Mouse (Mus musculus) heart, embryonic 16.5 days (tissue): Measurements from ENCODE around the gene Olfr263. TPM values are rescaled to one million over a fixed set of nuclear protein-coding genes. Genes with fewer than 3 reads are reported as not detected.
A peak's percentile ranks its signal among the peaks of the same experiment; 100 is the strongest.

Experiments
- ATAC-seq: fragments of 200-750 bp; cut with Nextera tagmentation; replicated peaks from 2 replicates; pipeline ENCODE4 v1.8.0; 2017; ENCODE audit warnings: moderate number of reproducible peaks; ENCODE audit not compliant: insufficient read depth, low FRiP score; ENCODE audit errors: extremely low read depth
- H3K27ac ChIP-seq: fragments of 300-500 bp; sonication (generic); 2 replicates; pipeline ENCODE4 v1.5.1; 2014; ENCODE audit warnings: mild to moderate bottlenecking, low read length, control low read depth, moderate library complexity
- H3K27me3 ChIP-seq: fragments of 300-500 bp; sonication (generic); 2 replicates; pipeline ENCODE4 v1.6.1; 2014; ENCODE audit warnings: low read length, mixed read lengths; ENCODE audit not compliant: control insufficient read depth, insufficient read depth
- H3K36me3 ChIP-seq: fragments of 300-500 bp; sonication (generic); 2 replicates; pipeline ENCODE4 v1.6.1; 2014; ENCODE audit not compliant: control insufficient read depth, insufficient read depth
- H3K4me1 ChIP-seq: fragments of 300-500 bp; sonication (generic); 2 replicates; pipeline ENCODE4 v1.6.1; 2014; ENCODE audit warnings: low read length, mixed read lengths; ENCODE audit not compliant: control insufficient read depth, insufficient read depth
- H3K4me2 ChIP-seq: fragments of 300-500 bp; sonication (generic); 2 replicates; pipeline ENCODE4 v1.6.1; 2014; ENCODE audit warnings: low read depth, mild to moderate bottlenecking, control low read depth, low read length
- H3K4me3 ChIP-seq: fragments of 300-500 bp; sonication (generic); 2 replicates; pipeline ENCODE4 v1.5.1; 2014; ENCODE audit warnings: mild to moderate bottlenecking, control low read depth, low read length
- H3K9ac ChIP-seq: fragments of 300-500 bp; sonication (generic); 2 replicates; pipeline ENCODE4 v1.6.1; 2014; ENCODE audit warnings: low read length, control low read depth
- H3K9me3 ChIP-seq: fragments of 300-500 bp; sonication (generic); replicated peaks from 2 replicates; pipeline ENCODE4 v1.6.1; 2016; ENCODE audit warnings: low read length; ENCODE audit not compliant: control insufficient read depth
- WGBS: fragments of 180-500 bp; shearing (Covaris S2); extraction: QIAGEN DNeasy Blood & Tissue Kit; methylation state at CpG from one replicate; pipeline ENCODE4 v1.1.7; 2014; 5-methylcytosine and 5-hydroxymethylcytosine counted together
- polyA plus RNA-seq: library from polyadenylated mRNA; unstranded; fragments of >200 nt; fragmentation: Nextera tagmentation; extraction: Ambion mirVana; gene quantifications from 2 replicates; pipeline ENCODE4 v1.2.1, GENCODE M21; 2015

Gene Olfr263
- polyA plus RNA-seq, 1 experiment from 2014 or later = not detected

DNA sequence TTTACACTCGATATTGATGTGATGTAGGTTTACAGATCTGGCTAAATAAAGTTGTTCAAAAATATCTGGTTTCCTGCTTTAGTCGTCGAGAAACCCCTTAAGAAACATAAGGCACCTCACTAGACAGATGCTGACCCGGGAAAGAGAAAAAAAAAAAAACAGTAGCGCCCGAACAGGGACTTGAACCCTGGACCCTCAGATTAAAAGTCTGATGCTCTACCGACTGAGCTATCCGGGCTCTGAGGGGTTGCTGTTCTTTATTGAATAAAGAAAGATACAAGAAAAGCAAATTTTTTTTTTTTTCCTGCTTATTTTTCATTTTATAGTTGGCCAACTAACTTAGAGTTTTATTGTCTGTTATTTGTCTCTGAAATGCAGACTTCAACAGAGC, 38.5 kb downstream of the Olfr263 start:
- Histone ChIP-seq H3K9ac (peak overlapping the region; percentile 67), H3K9me3 (no peaks in the 10 kb centered on the region), H3K4me1 (peaks cover 12% of the 10 kb centered on the region; the same call in 1 of the 2 replicates), H3K36me3 (no peaks in the 10 kb centered on the region), H3K4me3 (peak overlapping the region; percentile 77), H3K27ac (no peak overlapping the region; the same call in 1 of the 2 replicates), H3K27me3 (no peaks in the 10 kb centered on the region), H3K4me2 (peak overlapping the region; percentile 94)
- peak; percentile 54; the same call in 1 of the 2 replicates for ATAC-seq
- WGBS = 0% methylated on average over 8 of the region's 8 CpGs

DNA sequence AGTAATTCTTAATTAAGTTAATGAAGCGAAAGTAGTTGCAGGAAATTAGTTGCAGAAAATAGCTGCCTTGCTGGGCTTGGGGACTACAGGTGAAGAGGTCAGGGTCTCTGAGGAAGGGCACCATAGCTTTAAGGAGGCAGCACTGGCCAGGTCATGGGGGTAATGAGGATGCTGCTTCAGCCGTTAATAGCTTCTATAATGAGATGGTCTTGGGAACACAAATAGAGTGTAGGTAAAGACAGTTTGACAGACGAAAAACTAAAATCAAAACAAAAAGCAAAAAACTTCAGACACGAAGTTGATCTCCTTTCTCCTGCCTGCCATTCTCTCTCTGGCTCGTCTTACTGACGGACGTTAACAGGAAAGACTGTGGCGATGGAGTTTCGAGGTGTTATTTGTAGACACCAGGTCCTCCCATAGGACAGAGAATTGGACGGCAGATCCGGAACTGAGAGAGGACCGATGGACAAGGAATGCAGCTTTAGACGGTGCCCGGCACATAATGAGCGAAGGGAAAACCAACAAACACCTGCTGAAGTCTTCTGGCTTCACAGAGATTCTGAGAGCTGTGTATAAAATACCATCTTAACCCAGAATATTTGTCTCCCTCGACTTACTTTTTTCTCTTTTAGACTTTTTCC, 39.1 kb downstream of the Olfr263 start:
- Histone ChIP-seq H3K36me3 (no peaks in the 10 kb centered on the region), H3K27me3 (no peaks in the 10 kb centered on the region), H3K9ac (peak overlapping the region; percentile 67), H3K4me1 (peaks cover 15% of the 10 kb centered on the region), H3K4me2 (peak overlapping the region; percentile 94), H3K27ac (peak overlapping the region; percentile 33), H3K9me3 (no peaks in the 10 kb centered on the region), H3K4me3 (peak overlapping the region; percentile 77)
- ATAC-seq = no peak
- WGBS = under 1% methylated on average over 16 of the region's 16 CpGs

DNA sequence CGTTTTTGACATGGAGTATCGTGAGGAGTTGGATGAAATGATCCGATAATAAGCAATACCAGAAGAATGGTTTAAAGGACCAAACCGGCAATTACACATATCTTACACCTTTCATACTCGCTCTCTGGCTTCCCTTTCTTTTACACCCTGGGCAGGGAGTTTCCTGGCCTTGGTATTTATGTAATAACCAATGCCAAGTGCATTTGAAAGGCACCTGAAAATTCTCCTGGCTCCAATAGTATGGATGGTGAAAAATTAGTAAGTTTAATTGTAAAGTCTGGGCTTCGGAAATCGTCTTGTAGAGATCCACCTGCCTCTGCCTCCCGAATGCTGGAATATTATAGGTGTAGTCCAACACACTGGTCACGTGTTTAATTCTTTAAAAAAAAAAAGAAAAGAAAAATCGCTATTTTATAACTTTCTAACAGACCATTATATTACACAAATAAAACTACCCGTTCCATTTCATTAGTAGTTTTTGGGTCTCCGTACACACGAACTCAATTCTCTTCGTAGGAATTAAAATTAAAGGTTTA, 39.8 kb downstream of the Olfr263 start:
- H3K36me3 ChIP-seq = no peaks in the 10 kb centered on the region
- H3K9ac ChIP-seq = peak overlapping the region; percentile 67
- H3K4me3 ChIP-seq = peak overlapping the region; percentile 77
- peaks cover 15% of the 10 kb centered on the region for H3K4me1 ChIP-seq
- H3K27me3 ChIP-seq = no peaks in the 10 kb centered on the region
- peak overlapping the region; percentile 20; the same call in 1 of the 2 replicates for H3K27ac ChIP-seq
- peak overlapping the region; percentile 94 for H3K4me2 ChIP-seq
- ATAC-seq = no peak
- 3% methylated on average over 14 of the region's 14 CpGs for WGBS
- no peaks in the 10 kb centered on the region for H3K9me3 ChIP-seq

DNA sequence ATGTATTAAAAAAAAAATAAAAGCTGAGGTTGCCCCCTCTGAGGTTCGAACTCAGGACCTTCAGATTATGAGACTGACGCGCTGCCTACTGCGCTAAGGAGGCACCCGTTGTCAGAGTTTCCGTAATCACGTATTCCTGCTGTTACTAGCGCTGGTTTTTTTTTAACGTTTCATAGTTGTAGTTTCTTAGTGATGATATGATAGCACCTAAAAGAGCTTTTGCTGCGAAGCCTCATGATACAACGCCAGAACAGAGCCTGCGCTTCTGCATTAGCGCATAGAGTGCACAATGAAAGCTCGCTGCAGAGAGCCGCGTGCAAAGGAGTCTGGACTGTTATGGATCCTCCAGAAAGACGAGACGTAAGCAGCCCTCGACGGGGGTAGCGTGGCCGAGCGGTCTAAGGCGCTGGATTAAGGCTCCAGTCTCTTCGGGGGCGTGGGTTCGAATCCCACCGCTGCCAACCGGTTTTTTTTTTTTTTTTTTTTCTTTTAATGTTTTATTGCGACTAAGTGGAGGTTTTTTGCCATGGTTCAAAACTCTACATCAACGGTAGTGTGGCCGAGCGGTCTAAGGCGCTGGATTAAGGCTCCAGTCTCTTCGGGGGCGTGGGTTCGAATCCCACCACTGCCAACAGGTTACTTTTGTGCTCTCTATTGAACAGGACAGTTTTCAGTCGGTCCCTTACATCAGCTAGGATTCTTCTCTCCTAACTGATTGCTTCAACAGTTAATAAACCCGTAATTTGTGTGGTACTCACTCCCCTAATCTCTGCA, 40.4 kb downstream of the Olfr263 start:
- WGBS = under 1% methylated on average over 39 of the region's 39 CpGs
- peak overlapping the region; percentile 94 for H3K4me2 ChIP-seq
- no peaks in the 10 kb centered on the region for H3K36me3 ChIP-seq
- no peaks in the 10 kb centered on the region for H3K27me3 ChIP-seq
- ATAC-seq = peak; percentile 74
- peaks cover 15% of the 10 kb centered on the region for H3K4me1 ChIP-seq
- peak overlapping the region; percentile 77 for H3K4me3 ChIP-seq
- peak overlapping the region; percentile 62 for H3K27ac ChIP-seq
- H3K9me3 ChIP-seq = no peaks in the 10 kb centered on the region
- H3K9ac ChIP-seq = peak overlapping the region; percentile 46; the same call in 1 of the 2 replicates

DNA sequence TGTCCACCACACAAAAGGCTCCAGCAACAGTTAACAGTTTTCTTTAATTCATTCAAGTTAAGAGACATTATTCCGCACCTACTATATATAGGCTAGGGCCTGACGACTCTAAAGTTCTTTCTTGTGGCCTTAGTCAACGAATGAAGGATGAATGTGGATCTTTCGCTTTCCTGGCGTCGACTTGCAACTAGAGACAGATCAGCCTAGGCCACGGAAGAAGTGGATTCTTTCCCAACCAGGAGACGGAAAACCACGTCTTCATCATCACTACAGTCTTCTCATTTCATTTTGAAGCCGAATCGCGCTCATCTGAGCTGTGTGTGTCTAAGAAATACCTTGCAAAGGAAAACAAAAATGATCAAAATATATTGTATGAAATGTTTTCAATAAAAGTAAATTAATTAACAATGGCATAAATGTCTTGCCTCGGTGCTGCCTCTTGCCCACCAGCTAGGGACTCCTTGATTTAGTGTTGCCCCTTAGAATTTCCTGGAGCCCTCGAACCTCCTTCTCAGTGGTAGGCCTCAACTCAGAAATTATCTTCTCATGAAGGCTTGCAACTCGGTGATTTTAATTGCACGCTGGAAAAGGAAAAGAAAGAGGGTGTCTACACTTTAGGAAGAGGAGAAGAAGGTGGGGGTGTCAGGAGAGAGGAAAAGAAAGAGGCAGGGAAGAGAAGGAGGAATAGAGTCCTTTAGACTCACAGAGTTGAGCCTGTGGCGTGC, 41.2 kb downstream of the Olfr263 start:
- no peaks in the 10 kb centered on the region for H3K27me3 ChIP-seq
- peak overlapping the region; percentile 51; the same call in 1 of the 2 replicates for H3K9ac ChIP-seq
- no peak overlapping the region for H3K27ac ChIP-seq
- H3K4me1 ChIP-seq = peaks cover 15% of the 10 kb centered on the region
- 57% methylated on average over 17 of the region's 17 CpGs for WGBS
- peak overlapping the region; percentile 66 for H3K4me3 ChIP-seq
- no peaks in the 10 kb centered on the region for H3K36me3 ChIP-seq
- H3K4me2 ChIP-seq = peak overlapping the region; percentile 94
- no peak for ATAC-seq
- H3K9me3 ChIP-seq = no peaks in the 10 kb centered on the region

DNA sequence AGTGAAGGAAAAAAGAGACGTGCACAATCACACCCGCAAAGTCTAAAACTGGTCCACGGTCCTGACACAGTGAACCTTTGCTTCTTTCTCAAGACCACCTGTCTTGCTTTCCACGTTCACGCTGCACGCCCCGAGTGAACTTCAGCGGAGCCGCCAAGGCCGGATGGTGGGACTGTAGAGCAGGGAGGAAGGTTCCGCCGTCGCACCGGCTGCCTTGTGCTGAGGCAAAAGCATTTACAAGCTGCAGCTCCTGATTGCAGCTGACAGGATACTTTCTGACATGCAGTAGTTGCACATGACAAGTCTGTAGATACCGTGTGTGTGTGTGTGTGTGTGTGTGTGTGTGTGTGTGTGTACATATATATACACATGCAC, 41.7 kb downstream of the Olfr263 start:
- Histone ChIP-seq H3K36me3 (no peaks in the 10 kb centered on the region), H3K27me3 (no peaks in the 10 kb centered on the region), H3K4me3 (peak overlapping the region; percentile 66), H3K9ac (peak overlapping the region; percentile 51; the same call in 1 of the 2 replicates), H3K9me3 (no peaks in the 10 kb centered on the region), H3K4me2 (peak overlapping the region; percentile 85), H3K27ac (0 out of 2 replicates have a peak overlapping the region, but pooled peaks have one; percentile 31), H3K4me1 (peaks cover 15% of the 10 kb centered on the region)
- ATAC-seq = no peak
- WGBS = 12% methylated on average over 15 of the region's 15 CpGs

DNA sequence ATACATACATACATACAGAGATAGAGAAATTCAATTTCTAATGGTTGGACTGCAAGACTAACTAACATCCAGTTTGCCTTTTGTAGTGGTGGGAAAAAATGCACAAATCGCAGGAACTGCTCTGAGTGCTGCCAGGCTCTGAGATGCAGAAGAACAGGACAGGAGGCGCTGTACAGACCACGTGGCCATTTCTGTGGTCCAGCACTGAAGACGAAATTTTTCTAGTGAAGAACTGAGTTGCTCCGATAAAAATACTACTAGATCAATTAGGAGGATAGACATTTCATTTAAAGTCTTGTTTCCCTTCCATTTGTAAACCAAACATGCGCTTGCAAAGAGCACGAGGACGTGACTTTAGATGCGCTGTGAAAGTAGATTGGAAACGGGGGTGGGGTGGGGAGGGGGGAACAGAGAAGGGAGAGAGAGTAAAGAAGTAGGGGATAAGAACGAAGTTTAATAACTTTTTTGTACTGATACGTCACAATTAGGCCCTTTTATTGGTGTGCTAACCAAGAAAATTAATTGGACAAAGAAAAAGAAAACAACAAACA, 42.2 kb downstream of the Olfr263 start:
- Histone ChIP-seq H3K4me3 (peak overlapping the region; percentile 66), H3K36me3 (no peaks in the 10 kb centered on the region), H3K4me1 (peaks cover 15% of the 10 kb centered on the region), H3K9me3 (no peaks in the 10 kb centered on the region), H3K9ac (peak overlapping the region; percentile 65), H3K27ac (no peak overlapping the region), H3K4me2 (peak overlapping the region; percentile 85), H3K27me3 (no peaks in the 10 kb centered on the region)
- ATAC-seq = no peak
- WGBS = 0% methylated on average over 12 of the region's 12 CpGs

DNA sequence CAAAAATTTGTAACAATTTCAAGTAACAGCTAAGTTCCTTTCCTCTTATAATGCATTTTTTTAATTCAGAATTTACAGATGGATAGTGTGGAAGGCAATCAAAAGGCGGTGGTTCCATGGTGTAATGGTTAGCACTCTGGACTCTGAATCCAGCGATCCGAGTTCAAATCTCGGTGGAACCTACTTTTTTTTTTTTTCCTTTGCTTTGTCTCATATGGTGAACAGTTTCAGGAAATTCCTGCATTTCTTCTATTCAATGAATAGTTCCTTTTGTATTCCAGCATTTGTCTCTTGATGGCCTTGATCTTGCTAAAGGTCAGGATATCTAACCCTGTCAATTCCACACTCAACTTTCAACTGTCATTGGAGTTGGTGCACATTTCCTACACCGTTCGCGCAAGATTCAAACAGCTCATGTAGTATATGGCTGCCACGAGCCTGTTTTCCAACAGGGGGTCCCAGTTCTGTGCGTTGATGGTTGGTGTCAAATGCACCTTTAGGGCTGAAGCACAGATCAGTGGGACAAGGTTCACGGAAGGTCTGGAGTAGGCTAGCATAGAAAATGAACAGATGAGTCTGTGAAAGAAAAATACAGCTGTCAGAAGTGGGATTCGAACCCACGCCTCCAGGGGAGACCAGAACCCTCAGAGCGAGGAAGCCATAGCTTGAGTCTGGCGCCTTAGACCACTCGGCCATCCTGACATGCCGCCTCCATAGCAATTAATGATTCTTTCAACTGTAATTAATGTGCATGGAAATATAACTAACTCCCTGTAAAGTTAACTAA, 43.0 kb downstream of the Olfr263 start:
- Histone ChIP-seq H3K27me3 (no peaks in the 10 kb centered on the region), H3K27ac (peak overlapping the region; percentile 75)

More for the DNA sequence above, 43.0 kb downstream of the Olfr263 start:
- H3K4me2 ChIP-seq = peak overlapping the region; percentile 85
- no peaks in the 10 kb centered on the region for H3K36me3 ChIP-seq
- peak overlapping the region; percentile 65 for H3K9ac ChIP-seq
- peak; percentile 55 for ATAC-seq
- no peaks in the 10 kb centered on the region for H3K9me3 ChIP-seq
- WGBS = under 1% methylated on average over 16 of the region's 16 CpGs
- peaks cover 15% of the 10 kb centered on the region for H3K4me1 ChIP-seq
- H3K4me3 ChIP-seq = peak overlapping the region; percentile 58
